Mouse (Mus musculus) heart, postnatal 0 days (tissue): ENCODE measurements around the gene Btbd16. TPM values are rescaled to one million over a fixed set of nuclear protein-coding genes. Genes with fewer than 3 reads are reported as not detected.

Experiments
- ATAC-seq: fragments of 200-750 bp; cut with Nextera tagmentation; 2 replicates; pipeline ENCODE4 v1.8.0; 2017; ENCODE audit warnings: low read depth, moderate number of reproducible peaks, moderate library complexity; ENCODE audit not compliant: insufficient read depth
- DNase-seq: peaks from one replicate; pipeline ENCODE4 v3.0.0-alpha.2; 2016; ENCODE audit warnings: low spot score
- H3K27ac ChIP-seq: fragments of 300-500 bp; sonication (generic); 2 replicates; pipeline ENCODE4 v1.5.1; 2014; ENCODE audit warnings: low read depth, mild to moderate bottlenecking
- H3K27me3 ChIP-seq: fragments of 300-500 bp; sonication (generic); 2 replicates; pipeline ENCODE4 v1.6.1; 2014; ENCODE audit warnings: low read length, mixed read lengths; ENCODE audit not compliant: control insufficient read depth, insufficient read depth
- H3K36me3 ChIP-seq: fragments of 300-500 bp; sonication (generic); replicated peaks from 2 replicates; pipeline ENCODE4 v1.6.1; 2014; ENCODE audit warnings: low read length, mixed read lengths; ENCODE audit not compliant: control insufficient read depth, insufficient read depth
- H3K4me1 ChIP-seq: fragments of 300-500 bp; sonication (generic); 2 replicates; pipeline ENCODE4 v1.6.1; 2014; ENCODE audit warnings: antibody characterized with exemption; ENCODE audit not compliant: control insufficient read depth, insufficient read depth
- H3K4me2 ChIP-seq: fragments of 300-500 bp; sonication (generic); 2 replicates; pipeline ENCODE4 v1.6.1; 2014; ENCODE audit warnings: low read depth, mild to moderate bottlenecking, low read length, moderate library complexity
- H3K4me3 ChIP-seq: fragments of 300-500 bp; sonication (generic); 2 replicates; pipeline ENCODE4 v1.5.1; 2014; ENCODE audit warnings: low read depth, low read length
- H3K9ac ChIP-seq: fragments of 300-500 bp; sonication (generic); replicated peaks from 2 replicates; pipeline ENCODE4 v1.6.1; 2014; ENCODE audit warnings: low read depth, low read length, mixed read lengths
- H3K9me3 ChIP-seq: fragments of 300-500 bp; sonication (generic); replicated peaks from 2 replicates; pipeline ENCODE4 v1.6.1; 2016; ENCODE audit warnings: low read length; ENCODE audit not compliant: control insufficient read depth
- CTCF ChIP-seq: IDR thresholded peaks from 2 replicates; pipeline ENCODE4 v1.5.1; 2016; ENCODE audit warnings: antibody characterized with exemption, control low read depth, low read depth
- EP300 ChIP-seq: IDR thresholded peaks from 2 replicates; pipeline ENCODE4 v1.6.1; 2016; ENCODE audit warnings: antibody characterized with exemption, low read depth
- WGBS: fragments of 180-500 bp; shearing (Covaris S2); extraction: QIAGEN DNeasy Blood & Tissue Kit; methylation state at CpG from one replicate; pipeline ENCODE4 v1.1.7; 2014; 5-methylcytosine and 5-hydroxymethylcytosine counted together
- polyA plus RNA-seq: library from polyadenylated mRNA; unstranded; fragments of >200 nt; fragmentation: Nextera tagmentation; extraction: Ambion mirVana; gene quantifications from 2 replicates; pipeline ENCODE4 v1.2.1, GENCODE M21; 2015
- total RNA-seq: library from RNA; depleted of rRNA; stranded (reverse); fragments of >200 nt; gene quantifications from 2 replicates; pipeline ENCODE4 v1.2.3, GENCODE M21; 2014; ENCODE audit warnings: low replicate concordance

Btbd16 gene
- total and polyA plus RNA-seq, 2 experiments from 2014 or later = 0.25 TPM; not detected in 1

DNA sequence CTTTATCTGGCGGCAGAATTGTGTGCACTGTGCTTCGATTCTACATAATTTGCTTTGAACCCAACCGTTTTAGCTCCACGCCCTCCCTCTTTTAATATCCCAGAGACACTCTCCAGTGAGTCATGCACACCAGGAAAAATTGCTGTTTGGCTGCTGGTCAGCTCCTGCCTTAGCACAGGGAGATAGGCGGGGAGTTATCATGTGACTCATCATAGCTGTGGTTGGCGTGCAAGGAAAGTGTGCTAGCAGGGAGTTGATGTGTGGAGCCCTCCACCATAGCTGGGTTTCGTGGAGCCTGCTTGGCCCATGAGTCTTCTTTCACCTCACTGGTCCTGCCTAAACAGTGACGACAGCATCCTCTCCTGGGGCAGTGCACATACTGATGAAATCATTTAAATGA, 33.9 kb downstream of the Btbd16 start:
- TF ChIP-seq CTCF = no peak
- TF ChIP-seq EP300 = no peak
- Histone ChIP-seq H3K4me3 (no peak overlapping the region), H3K27me3 (no peaks in the 10 kb centered on the region), H3K36me3 (no peaks in the 10 kb centered on the region), H3K4me2 (no peak overlapping the region), H3K9ac (no peak overlapping the region), H3K9me3 (no peaks in the 10 kb centered on the region), H3K4me1 (no peaks in the 10 kb centered on the region; the same call in 1 of the 2 replicates), H3K27ac (no peak overlapping the region)
- 25% methylated on average over 8 of the region's 8 CpGs for WGBS
- DNase-seq = no peak
- ATAC-seq = peak; percentile 69

DNA sequence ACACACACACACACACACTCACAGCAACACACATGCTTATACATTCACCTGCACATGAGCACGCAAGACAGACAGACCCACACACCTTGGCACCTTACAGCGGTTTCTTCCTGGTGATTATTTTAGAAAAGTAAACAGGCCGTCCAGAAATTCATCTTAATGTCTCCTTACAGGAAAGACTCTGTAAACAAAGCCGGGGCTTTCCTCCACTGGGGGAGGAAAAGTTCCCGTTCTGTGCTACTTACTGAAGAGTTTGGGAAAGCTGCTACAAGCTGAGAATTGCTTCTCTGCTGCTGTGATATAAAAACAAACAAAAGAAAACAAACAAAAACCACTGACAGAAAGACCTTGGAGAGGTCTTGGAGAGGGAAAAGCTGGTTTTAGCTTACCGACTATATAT, 34.8 kb downstream of the Btbd16 start:
- DNase-seq = no peak
- Histone ChIP-seq H3K36me3 (no peaks in the 10 kb centered on the region), H3K4me1 (no peaks in the 10 kb centered on the region; the same call in 1 of the 2 replicates), H3K4me3 (no peak overlapping the region), H3K4me2 (no peak overlapping the region), H3K9me3 (no peaks in the 10 kb centered on the region), H3K9ac (no peak overlapping the region), H3K27me3 (no peaks in the 10 kb centered on the region), H3K27ac (no peak overlapping the region)
- no peak for ATAC-seq
- WGBS = 42% methylated on average over 6 of the region's 6 CpGs
- TF ChIP-seq CTCF (no peak), EP300 (no peak)

DNA sequence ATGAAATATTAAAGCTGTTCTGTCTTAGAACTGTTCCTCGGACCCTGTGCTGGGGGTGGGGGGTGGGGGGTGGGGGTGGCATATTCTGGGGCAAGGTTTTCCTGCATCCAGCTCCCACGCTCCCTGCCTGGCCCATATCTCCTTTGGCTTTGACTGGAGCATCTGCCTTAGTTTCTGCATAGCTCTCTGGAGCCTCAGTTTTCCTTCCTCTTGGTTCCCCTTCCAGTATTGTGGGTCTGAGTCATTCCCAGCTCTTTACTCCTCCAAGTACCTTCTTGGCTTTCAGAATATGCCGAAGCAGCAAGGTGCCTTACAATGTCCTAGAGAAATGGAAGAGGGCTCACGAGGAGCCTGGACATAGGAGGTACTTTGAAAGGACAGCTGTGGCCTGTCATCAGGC, 36.4 kb downstream of the Btbd16 start:
- TF ChIP-seq EP300 (no peak), CTCF (no peak)
- Histone ChIP-seq H3K9ac (no peak overlapping the region), H3K27me3 (no peaks in the 10 kb centered on the region), H3K9me3 (no peaks in the 10 kb centered on the region), H3K4me1 (no peaks in the 10 kb centered on the region; the same call in 1 of the 2 replicates), H3K4me3 (no peak overlapping the region), H3K27ac (no peak overlapping the region), H3K4me2 (no peak overlapping the region), H3K36me3 (no peaks in the 10 kb centered on the region)
- DNase-seq (no peak), ATAC-seq (no peak)
- 68% methylated on average over 4 of the region's 4 CpGs for WGBS

DNA sequence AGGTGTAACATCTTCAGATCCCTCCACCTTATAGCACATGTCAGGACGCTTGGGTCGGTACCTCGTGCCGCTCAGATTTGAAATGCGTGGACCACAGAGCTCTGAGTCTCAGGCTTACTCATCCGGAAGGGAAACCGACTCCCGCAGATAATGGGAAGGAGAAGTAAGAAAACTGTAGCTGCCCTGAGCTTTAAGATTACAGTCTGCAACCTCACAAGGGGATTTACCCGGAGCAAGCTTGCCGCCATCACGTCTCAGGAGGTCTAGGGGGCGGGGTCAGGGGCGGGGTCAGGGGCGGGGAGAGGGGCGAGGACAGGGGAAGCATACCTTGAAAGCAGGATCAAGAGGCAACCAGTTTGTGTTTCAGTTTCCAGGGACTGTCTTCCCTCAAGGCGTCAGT, 38.5 kb downstream of the Btbd16 start:
- 39% methylated on average over 16 of the region's 16 CpGs for WGBS
- Histone ChIP-seq H3K27ac (no peak overlapping the region), H3K4me1 (no peaks in the 10 kb centered on the region; the same call in 1 of the 2 replicates)

DNA sequence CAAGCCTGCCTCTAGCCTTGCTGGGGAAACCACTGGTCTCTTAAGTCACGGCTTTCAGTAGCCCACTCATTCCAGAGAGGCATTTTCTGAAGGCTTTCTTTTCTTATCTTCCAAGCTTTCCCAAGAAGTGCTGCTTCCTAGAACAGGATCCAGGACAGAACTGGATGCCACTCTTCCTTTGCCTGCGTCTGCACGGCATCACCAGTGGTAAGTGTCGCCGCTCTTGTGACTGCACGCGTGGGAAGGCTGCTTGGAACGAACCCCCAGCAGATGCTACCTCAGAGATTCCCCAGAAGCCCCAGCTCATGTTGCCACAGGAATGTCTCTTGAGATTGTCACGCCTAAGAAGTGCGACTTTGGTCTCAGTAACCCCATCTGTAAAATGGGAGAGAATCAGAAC, 41.7 kb downstream of the Btbd16 start:
- H3K9ac ChIP-seq = no peak overlapping the region
- H3K36me3 ChIP-seq = no peaks in the 10 kb centered on the region
- H3K9me3 ChIP-seq = no peaks in the 10 kb centered on the region
- H3K4me2 ChIP-seq = no peak overlapping the region
- H3K4me1 ChIP-seq = peaks cover 12% of the 10 kb centered on the region
- WGBS = 92% methylated on average over 10 of the region's 10 CpGs
- ATAC-seq = no peak
- no peak overlapping the region for H3K27ac ChIP-seq
- DNase-seq = no peak
- TF ChIP-seq EP300 = no peak
- TF ChIP-seq CTCF = no peak
- no peaks in the 10 kb centered on the region for H3K27me3 ChIP-seq
- no peak overlapping the region for H3K4me3 ChIP-seq

More for the DNA sequence above, 38.5 kb downstream of the Btbd16 start:
- no peak overlapping the region for H3K9ac ChIP-seq
- TF ChIP-seq EP300 (no peak), CTCF (no peak)
- DNase-seq (no peak), ATAC-seq (no peak)
- no peaks in the 10 kb centered on the region for H3K9me3 ChIP-seq
- no peaks in the 10 kb centered on the region for H3K36me3 ChIP-seq
- no peak overlapping the region for H3K4me3 ChIP-seq
- H3K27me3 ChIP-seq = no peaks in the 10 kb centered on the region
- H3K4me2 ChIP-seq = no peak overlapping the region

DNA sequence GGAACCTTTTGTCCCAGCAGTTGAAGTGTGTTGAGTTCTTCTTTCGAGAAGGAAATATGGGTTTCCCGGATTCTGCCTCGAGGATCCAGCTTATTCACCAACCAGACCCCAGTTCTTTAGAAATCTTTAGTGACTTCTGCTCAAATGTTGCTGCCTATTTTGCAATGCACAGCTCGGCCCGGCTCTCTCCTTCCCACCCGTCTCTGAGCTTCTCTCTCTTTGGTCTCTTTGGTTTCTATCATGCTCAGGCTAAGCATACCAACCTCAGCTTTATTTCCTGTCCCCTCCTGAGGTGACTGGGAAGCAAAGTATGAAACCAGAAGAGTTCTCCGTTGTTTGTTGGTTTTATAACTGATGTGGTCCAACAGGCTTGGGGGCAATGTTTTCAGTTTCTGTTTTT, 42.4 kb downstream of the Btbd16 start:
- Histone ChIP-seq H3K4me2 (no peak overlapping the region), H3K36me3 (no peaks in the 10 kb centered on the region), H3K27ac (no peak overlapping the region), H3K27me3 (no peaks in the 10 kb centered on the region), H3K4me1 (peaks cover 12% of the 10 kb centered on the region), H3K9me3 (no peaks in the 10 kb centered on the region), H3K4me3 (no peak overlapping the region), H3K9ac (no peak overlapping the region)
- WGBS = 78% methylated on average over 7 of the region's 7 CpGs
- ATAC-seq (no peak), DNase-seq (no peak)
- TF ChIP-seq CTCF (no peak), EP300 (no peak)
